Mouse (Mus musculus) cerebral cortex, adult 2 months (tissue): ENCODE data around the gene Zbtb20.

Experiments
- WGBS: fragments of 180-500 bp; shearing (Covaris S2); methylation state at CpG from one replicate; pipeline ENCODE4 v1.1.7; 2018; 5-methylcytosine and 5-hydroxymethylcytosine counted together

Zbtb20 gene

GRCm38 (mm10) chr16:42875852-42875980 lies at the start of gene Zbtb20:
Zbtb20 (plus strand) TSS chr16:42875881.
- WGBS: 1% methylated on average over 8 of the region's 8 CpGs

DNA sequence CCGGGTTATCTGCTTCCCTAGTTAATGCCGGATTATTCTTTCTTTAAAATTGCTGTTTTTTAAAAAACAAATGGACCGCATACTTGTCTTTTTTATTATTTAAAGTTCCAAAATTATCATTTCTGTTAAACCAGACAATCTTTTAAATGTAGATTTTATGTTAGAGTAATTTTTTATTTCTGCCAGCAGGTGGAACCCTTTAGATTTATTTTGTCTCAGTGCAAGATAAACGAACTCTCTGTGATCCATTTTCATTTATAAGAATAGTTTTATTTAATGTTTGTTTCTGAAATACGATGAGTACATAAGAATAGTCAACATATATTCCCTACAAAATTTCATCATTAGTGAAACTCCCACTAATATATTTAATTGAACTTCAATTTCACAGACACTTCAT lies 39.7 kb upstream of the Zbtb20 start:
- WGBS: 48% methylated on average over 5 of the region's 5 CpGs

DNA sequence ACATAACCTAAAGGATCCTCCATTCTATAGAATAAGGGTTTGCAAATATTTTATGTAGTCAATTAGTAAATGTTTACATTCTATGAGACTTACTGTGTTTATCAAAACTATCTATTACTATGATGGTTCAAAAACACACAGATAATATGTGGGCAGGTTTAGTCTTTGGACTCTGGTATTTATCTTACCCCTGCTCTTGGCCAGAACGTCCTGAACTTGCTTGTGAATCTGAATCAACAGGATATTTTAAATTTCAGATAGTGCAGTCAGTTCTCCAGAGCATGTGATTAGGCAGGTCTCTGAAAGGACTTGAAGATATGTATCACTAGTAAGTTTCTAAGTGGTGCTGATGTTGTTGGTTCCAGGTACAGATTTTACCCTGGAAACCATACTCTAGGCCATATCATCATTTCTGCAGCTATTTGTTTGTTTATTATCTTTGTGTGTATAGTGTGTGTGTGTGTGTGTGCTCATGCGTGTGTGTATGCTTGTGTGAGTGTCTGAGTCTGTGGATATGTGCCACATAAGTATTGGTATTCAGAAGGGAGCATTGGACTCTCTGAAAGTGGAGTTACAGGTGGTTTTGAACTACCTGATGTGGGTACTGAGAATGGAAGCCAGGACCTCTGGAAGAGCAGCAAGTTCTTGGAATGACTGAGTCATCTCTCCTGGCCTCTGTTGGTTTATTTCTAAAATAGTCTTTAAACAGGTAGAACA lies 39.1 kb upstream of the Zbtb20 start:
- 66% methylated on average over 2 of the region's 2 CpGs for WGBS

DNA sequence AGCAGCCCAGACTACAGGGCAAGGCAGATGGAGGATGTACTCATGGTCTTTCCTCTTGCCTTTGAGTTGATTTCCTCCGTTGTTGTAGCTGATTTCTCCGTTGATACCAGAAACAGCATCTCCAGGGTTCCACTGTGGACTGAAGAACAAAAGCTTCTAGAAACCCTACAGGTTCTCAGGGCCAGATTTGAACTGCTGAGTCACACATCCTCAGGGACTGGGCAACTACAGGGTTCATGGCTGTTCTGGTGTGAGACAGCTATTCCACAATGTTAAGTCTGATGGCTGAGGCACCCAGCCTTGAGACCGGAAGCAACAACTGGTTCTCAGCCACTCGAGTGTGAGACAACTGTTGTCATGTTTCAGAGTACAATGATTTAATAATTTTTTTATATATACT lies 37.5 kb upstream of the Zbtb20 start:
- WGBS: 90% methylated on average over 4 of the region's 4 CpGs

- WGBS: 60% methylated on average over 3 of the region's 3 CpGs
Observed at GRCm38 (mm10) chr16:42857564-42858183, 18.0 kb upstream of the Zbtb20 start.

DNA sequence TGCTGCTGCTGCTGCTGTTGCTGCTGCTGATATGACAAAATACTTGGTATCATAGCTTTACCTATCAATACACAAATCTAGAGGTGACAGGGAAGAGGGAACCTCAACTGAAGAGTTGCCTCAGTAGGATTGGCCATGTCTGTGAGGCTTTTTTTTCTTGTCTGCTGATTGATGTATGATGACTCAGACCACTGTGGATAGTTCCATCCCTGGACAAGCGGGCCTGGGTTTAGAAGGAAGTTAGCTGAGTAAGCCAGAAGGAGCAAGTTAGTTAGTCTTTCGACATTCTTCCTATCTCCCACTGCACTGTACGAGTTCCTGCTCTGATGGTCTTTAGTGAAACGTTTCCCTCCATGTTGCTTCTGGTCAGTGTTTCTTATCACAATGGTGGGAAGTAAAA lies 16.4 kb upstream of the Zbtb20 start:
- WGBS: 80% methylated on average over 4 of the region's 4 CpGs

DNA sequence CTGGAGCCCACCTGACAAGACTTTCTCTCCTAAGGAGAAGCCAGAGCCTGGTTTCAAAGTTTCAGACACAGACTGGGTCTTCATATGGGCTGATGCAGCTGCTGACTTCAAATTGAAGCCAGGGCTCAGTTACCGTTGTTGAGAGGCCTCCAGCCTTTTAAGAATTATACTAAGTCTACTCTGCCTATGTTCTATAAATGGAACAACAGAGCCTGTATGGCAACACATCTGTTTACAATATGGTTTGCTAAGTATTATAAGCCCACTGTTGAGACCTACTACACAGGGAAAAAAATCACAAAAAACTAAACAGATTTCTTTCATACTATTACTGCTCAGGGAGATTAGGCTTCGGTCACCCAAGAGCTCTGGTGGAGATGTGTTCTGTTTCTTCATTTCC lies 12.4 kb upstream of the Zbtb20 start:
- 88% methylated on average over 2 of the region's 2 CpGs for WGBS

DNA sequence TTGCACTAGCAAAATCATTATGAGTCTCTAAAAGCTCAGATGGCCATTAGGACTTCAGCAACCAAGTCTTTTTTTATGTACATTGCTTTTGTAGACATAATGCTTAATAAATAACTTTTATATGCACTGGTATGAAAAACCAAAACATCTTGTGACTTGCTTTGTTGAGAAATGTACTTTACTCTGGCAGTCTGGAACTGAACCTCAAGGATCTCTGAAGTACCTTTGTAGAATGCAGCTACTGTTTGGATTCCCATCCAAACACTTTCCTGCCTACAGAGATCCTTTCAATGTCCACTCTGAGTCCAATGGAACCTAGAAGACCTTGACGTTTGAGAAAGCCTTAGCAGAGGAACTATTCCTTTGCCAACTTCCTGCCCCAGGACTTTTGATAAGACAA lies 9.6 kb upstream of the Zbtb20 start:
- WGBS: 53% methylated on average over 1 of the region's 1 CpGs

- 90% methylated on average over 5 of the region's 5 CpGs for WGBS
Observed at GRCm38 (mm10) chr16:42872101-42872500, 3.6 kb upstream of the Zbtb20 start.

GRCm38 (mm10) chr16:42873942-42874341 lies 1.7 kb upstream of the Zbtb20 start:
- 58% methylated on average over 3 of the region's 3 CpGs for WGBS

- WGBS: under 1% methylated on average over 5 of the region's 5 CpGs
Observed at GRCm38 (mm10) chr16:42874456-42874855, 1.2 kb upstream of the Zbtb20 start.

GRCm38 (mm10) chr16:42874910-42875851 lies 500 bp upstream of the Zbtb20 start:
- WGBS: under 1% methylated on average over 54 of the region's 54 CpGs

DNA sequence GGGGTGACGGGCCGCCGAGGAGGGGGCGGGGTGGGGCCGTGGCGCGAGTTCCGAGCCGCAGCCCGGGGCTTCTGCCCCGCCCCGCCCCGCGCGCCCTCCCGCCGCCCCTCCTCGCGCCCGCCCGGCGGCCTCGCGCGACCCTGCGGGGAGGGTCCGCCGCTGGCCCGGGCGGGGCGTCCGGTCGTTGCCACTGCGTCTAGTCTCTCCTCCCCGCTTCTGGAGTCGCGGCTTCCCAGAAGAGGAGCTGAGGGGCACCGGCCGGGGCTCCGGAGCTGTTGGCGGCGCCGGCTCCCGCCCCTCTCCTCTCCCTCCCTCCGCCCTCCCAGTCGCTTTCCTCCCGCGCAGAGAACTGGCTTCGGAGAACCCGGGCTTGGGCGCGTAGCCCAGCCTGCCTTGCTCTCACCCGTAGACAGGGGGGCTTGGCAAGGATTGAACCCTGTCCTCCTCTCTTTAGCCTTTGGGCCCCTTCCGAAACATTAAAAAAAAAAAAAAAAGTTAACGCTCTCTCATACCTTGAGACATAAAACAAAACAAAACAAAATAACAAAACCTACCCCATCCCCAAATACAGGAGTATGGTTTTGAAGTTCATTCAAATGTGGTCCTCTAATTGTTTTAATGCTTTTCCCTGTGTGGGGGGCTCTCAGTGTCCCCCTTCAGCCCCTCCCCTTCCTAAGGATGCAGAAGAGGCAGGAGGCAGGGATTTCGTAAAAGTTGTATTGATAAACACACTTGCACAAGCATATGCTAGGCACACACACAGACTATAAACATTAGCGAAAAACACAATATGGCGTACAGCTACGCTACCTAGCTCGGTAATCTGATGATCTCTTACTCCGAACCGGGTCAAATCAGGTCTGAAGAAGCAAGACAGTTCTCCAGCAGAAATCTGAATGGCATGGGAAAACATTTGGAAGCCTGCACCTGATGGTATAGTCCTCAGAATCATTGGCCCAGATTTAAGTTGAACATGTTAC lies 630 bp downstream of the Zbtb20 start:
- WGBS: 1% methylated on average over 55 of the region's 62 CpGs

DNA sequence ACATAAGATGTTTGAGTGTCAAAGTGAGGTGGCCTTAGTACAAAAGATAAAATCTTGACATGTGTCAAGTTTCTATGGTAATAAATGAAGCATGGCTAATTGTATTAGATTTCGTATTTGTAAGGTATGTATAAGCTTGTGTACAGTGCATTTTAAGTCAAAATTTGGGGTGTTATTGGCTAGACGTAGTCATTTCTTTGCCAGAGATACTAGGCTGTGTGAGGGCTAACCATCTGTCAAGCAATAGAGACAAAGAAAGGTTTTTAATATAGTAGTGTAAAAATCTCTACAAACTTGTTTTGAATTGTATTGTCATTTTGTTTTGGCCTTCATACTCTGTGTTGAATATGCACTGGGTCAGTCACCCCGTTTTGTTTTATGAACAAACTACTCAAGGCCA lies 4.4 kb downstream of the Zbtb20 start:
- 80% methylated on average over 3 of the region's 3 CpGs for WGBS

DNA sequence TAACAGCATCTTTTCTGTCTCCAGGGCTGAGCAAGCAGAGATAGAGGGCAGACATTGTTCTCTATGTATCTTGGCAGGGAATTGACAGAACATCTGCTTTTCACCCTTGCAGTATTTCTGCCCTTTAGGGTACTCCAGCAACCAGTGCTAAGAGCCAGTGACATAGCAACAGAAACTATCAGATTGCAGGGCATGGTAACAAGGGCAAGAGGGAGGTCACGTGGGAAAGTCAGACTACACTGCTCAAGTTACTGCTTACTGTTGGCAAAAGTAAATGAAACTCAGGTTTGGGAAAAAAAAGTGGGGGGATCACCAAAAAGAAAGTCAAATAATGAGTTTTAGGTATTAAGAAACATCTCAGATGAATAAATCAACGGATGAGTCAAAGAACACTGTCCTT lies 9.9 kb downstream of the Zbtb20 start:
- 77% methylated on average over 2 of the region's 2 CpGs for WGBS

DNA sequence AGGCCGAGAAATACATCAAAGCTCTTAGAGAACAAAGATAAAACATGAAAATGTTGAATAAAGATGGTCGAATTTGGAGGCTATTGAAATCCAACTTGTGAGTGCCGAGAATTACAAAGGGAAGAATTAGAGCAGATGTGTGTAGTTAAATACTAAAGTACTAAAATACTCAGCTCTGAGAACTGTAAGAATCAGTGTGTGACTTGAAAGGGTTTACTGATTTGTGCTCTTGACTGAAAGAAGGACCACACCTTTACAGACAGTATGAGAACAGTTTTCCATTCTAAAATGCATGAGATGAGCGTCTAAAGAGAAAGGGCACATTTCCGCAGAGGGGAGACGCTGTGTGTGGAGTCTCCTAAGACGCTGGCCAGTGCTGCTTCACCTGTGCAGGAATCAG lies 10.3 kb downstream of the Zbtb20 start:
- 86% methylated on average over 7 of the region's 7 CpGs for WGBS

GRCm38 (mm10) chr16:42897125-42897693 lies 21.5 kb downstream of the Zbtb20 start:
- WGBS: 56% methylated on average over 3 of the region's 3 CpGs

DNA sequence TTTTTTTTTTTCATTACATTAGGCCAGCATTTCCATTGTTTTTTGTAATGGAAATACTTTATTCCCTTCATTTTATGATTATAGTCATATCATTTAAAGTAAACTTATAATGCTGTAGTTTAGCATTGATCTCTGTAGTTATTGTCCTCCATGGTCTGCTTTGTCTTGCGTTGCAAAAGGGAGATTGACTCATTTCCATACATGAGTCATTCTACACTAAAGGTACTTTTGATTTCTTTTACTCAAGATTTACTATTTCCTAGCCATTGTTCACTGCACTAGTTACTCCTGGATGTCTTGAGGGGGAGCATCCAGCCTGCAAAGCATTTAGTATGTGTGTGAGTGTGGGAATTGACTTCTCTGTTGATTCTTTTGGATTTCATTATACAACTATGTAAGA lies 24.6 kb downstream of the Zbtb20 start:
- WGBS: 62% methylated on average over 1 of the region's 1 CpGs

- WGBS: 23% methylated on average over 4 of the region's 4 CpGs
Observed at GRCm38 (mm10) chr16:42907283-42907701, 31.6 kb downstream of the Zbtb20 start.

DNA sequence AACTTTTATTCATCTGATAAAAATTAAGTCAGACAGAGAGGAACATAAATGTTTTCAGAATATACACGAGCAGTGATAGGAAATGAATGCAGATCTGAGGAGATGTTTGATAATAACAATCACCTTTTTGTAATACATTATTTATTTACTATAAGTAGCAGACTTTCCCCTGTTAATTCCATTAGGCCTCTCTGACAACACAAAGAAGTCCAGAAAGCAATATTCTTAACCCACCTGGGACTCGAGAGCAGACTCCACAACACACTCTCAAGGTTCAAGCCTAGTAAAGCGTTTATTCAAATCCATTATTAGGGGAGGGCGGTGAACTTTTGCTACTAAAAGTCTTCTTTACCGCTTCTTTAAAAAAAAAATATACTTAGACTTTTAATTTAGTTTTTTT lies 33.2 kb downstream of the Zbtb20 start:
- 65% methylated on average over 5 of the region's 5 CpGs for WGBS

- WGBS: 30% methylated on average over 4 of the region's 4 CpGs
Observed at GRCm38 (mm10) chr16:42910016-42910415, 34.3 kb downstream of the Zbtb20 start.
